In genomic region chr11:79338621-79339020, GRCm38 (mm10) we compare ENCODE assay signal across 9 mouse cellular contexts. TPM values are rescaled to one million over a fixed set of nuclear protein-coding genes. Genes with fewer than 3 reads are reported as not detected.
DNase-seq lines count a peak whose midpoint lies in the region; ATAC-seq and TF ChIP-seq lines count a peak whose summit lies in the region.
"Had no signal": no experiment of that assay in that cellular context is flagged by ENCODE, and none has a peak within 500 bp of the region (broad histone marks: within the 10 kb centered on the region; RNA-seq: fewer than 3 reads in every experiment).

No protein-coding gene starts in this region.

- H3K4me1 ChIP-seq in erythroblast, embryonic 14.5 days (ENCODE audit: control insufficient read depth), result peaks cover 22% of the 10 kb centered on the region
- peaks cover 18 to 21% of the 10 kb centered on the region in 2 experiments for H3K4me1 ChIP-seq in MEL (ENCODE audit: control insufficient read depth in 1 of 2, insufficient read depth in 2 of 2, low read length in 2 of 2)
- H3K4me1 ChIP-seq in heart, embryonic 12.5 days (replicated peaks), result peaks cover 29% of the 10 kb centered on the region
- peaks cover 4 to 10% of the 10 kb centered on the region in 2 experiments for H3K4me1 ChIP-seq in liver, embryonic 14.5 days (replicated peaks; ENCODE audit: control insufficient read depth in 2 of 2, insufficient read depth in 2 of 2, low read length in 1 of 2)

- no peak for TF ChIP-seq EP300 in MEL (IDR thresholded peaks at IDR 0.05; ENCODE audit: low read depth in 1 of 2, low read length in 2 of 2)
- no peak for TF ChIP-seq EP300 in liver, embryonic 14.5 days (IDR thresholded peaks at IDR 0.05; ENCODE audit: low read depth)

- peak; percentile 61 for DNase-seq in MEL (ENCODE audit: low read depth, low spot score)
- DNase-seq in liver, embryonic 14.5 days (ENCODE audit: low read depth in 3 of 3, low spot score in 3 of 3), result no peak
- DNase-seq in urinary bladder, postnatal 25 days (ENCODE audit: low spot score), result no peak
- DNase-seq in left cerebral cortex, adult 11 months (ENCODE audit: low spot score), result no peak
- no peak for DNase-seq in kidney, postnatal 4 days

- 39% methylated on average over 4 of the region's 4 CpGs for WGBS in heart, embryonic 12.5 days
- WGBS in liver, embryonic 14.5 days (ENCODE audit: insufficient replicate concordance), result 36% methylated on average over 4 of the region's 4 CpGs

- TF ChIP-seq CTCF in MEL (IDR thresholded peaks at IDR 0.05 in 2 of 3, conservative IDR thresholded peaks at IDR 0.05 in 1 of 3; ENCODE audit: control insufficient read depth in 1 of 3, insufficient read depth in 1 of 3, low read depth in 2 of 3, low read length in 3 of 3, poor library complexity in 1 of 3, severe bottlenecking in 1 of 3), result no peak
- TF ChIP-seq CTCF in liver, embryonic 14.5 days (IDR thresholded peaks at IDR 0.05; ENCODE audit: low read depth), result no peak

- peaks cover 5% of the 10 kb centered on the region for H3K9me3 ChIP-seq in erythroblast, embryonic 14.5 days (ENCODE audit: control insufficient read depth, low read length)
- H3K9me3 ChIP-seq in MEL (replicated peaks; ENCODE audit: insufficient read depth, low read length), result no peaks in the 10 kb centered on the region
- peaks cover 5% of the 10 kb centered on the region for H3K9me3 ChIP-seq in heart, embryonic 12.5 days (replicated peaks)
- no peaks in the 10 kb centered on the region for H3K9me3 ChIP-seq in liver, embryonic 14.5 days (ENCODE audit: control insufficient read depth, low read length)

- peak overlapping the region; percentile 86 for H3K4me2 ChIP-seq in heart, embryonic 12.5 days
- H3K4me2 ChIP-seq in liver, embryonic 14.5 days (ENCODE audit: low read depth), result peak overlapping the region; percentile 77

- TF ChIP-seq RAD21 in MEL (IDR thresholded peaks at IDR 0.05; ENCODE audit: low read depth, low read length), result no peak

- no peak overlapping the region for H3K27ac ChIP-seq in MEL (ENCODE audit: control insufficient read depth, low read depth, low read length)
- peak overlapping the region; percentile 88 for H3K27ac ChIP-seq in heart, embryonic 12.5 days (ENCODE audit: poor library complexity, severe bottlenecking)
- H3K27ac ChIP-seq in liver, embryonic 14.5 days, result no peak overlapping the region

- no peak for TF ChIP-seq POLR2A in MEL (IDR thresholded peaks at IDR 0.05; ENCODE audit: control insufficient read depth in 1 of 2, insufficient read depth in 1 of 2, low read depth in 1 of 2, low read length in 2 of 2, poor library complexity in 1 of 2)

- H3K79me2 ChIP-seq in MEL (ENCODE audit: control insufficient read depth, insufficient read depth, low read length, poor library complexity), result peaks cover 19% of the 10 kb centered on the region

- no peaks in the 10 kb centered on the region; the same call in 1 of the 2 replicates for H3K36me3 ChIP-seq in erythroblast, embryonic 14.5 days (ENCODE audit: control insufficient read depth)
- peaks cover 0 to 17% of the 10 kb centered on the region in 2 experiments; a peak in 2 of 4 replicates for H3K36me3 ChIP-seq in MEL (ENCODE audit: control insufficient read depth in 1 of 2, insufficient read depth in 2 of 2, low read length in 2 of 2)
- H3K36me3 ChIP-seq in heart, embryonic 12.5 days, result peaks cover 9% of the 10 kb centered on the region
- H3K36me3 ChIP-seq in liver, embryonic 14.5 days (replicated peaks; ENCODE audit: control insufficient read depth, insufficient read depth, low read depth), result no peaks in the 10 kb centered on the region

- peak overlapping the region; percentile 84 for H3K4me3 ChIP-seq in erythroblast, embryonic 14.5 days (replicated peaks)
- peak overlapping the region; percentile 90 to 95 for H3K4me3 ChIP-seq in MEL (ENCODE audit: control insufficient read depth in 1 of 2, insufficient read depth in 1 of 2, low read depth in 2 of 2, low read length in 2 of 2)
- peak overlapping the region; percentile 83 for H3K4me3 ChIP-seq in heart, embryonic 12.5 days
- H3K4me3 ChIP-seq in liver, embryonic 14.5 days (ENCODE audit: insufficient read depth in 1 of 2, low read depth in 2 of 2, low read length in 2 of 2), result peak overlapping the region; percentile 71 to 73; a peak in 3 of 4 replicates

- ATAC-seq in erythroblast, adult 5-6 weeks (replicated peaks; ENCODE audit: low FRiP score, poor library complexity, severe bottlenecking), result no peak
- ATAC-seq in heart, embryonic 12.5 days (ENCODE audit: insufficient number of reproducible peaks, low FRiP score), result no peak
- no peak for ATAC-seq in liver, embryonic 14.5 days (ENCODE audit: insufficient read depth)

- H3K9ac ChIP-seq in MEL (ENCODE audit: control insufficient read depth, low read depth, low read length, poor library complexity, severe bottlenecking), result peak overlapping the region; percentile 95
- peak overlapping the region; percentile 94 for H3K9ac ChIP-seq in heart, embryonic 12.5 days
- H3K9ac ChIP-seq in liver, embryonic 14.5 days (replicated peaks), result peak overlapping the region; percentile 68; the same call in 1 of the 2 replicates

- no peaks in the 10 kb centered on the region for H3K27me3 ChIP-seq in erythroblast, embryonic 14.5 days (ENCODE audit: control insufficient read depth)
- H3K27me3 ChIP-seq in MEL (ENCODE audit: control insufficient read depth in 1 of 2, insufficient read depth in 2 of 2, low read length in 2 of 2), result no peaks in the 10 kb centered on the region
- H3K27me3 ChIP-seq in heart, embryonic 12.5 days (replicated peaks), result no peaks in the 10 kb centered on the region
- no peaks in the 10 kb centered on the region for H3K27me3 ChIP-seq in liver, embryonic 14.5 days (ENCODE audit: control insufficient read depth, insufficient read depth, low read length)

TF ChIP-seq in MEL, 35 proteins besides CTCF, POLR2A, EP300 and RAD21:
- no peak for TF ChIP-seq ZNF384 (IDR thresholded peaks at IDR 0.05; ENCODE audit: low read depth, low read length)
- TF ChIP-seq HCFC1 (IDR thresholded peaks at IDR 0.05; ENCODE audit: low read depth, low read length), result no peak
- no peak for TF ChIP-seq ZMIZ1 (IDR thresholded peaks at IDR 0.05; ENCODE audit: low read depth, low read length)
- no peak for TF ChIP-seq CHD1 (IDR thresholded peaks at IDR 0.05; ENCODE audit: low read depth, low read length)
- no peak for TF ChIP-seq RCOR1 (IDR thresholded peaks at IDR 0.05; ENCODE audit: low read depth, low read length)
- no peak for TF ChIP-seq TCF12 (IDR thresholded peaks at IDR 0.05; ENCODE audit: low read depth, low read length)
- no peak for TF ChIP-seq ZKSCAN1 (IDR thresholded peaks at IDR 0.05; ENCODE audit: low read depth, low read length)
- no peak for TF ChIP-seq ETS1 (IDR thresholded peaks at IDR 0.05; ENCODE audit: low read depth, low read length)
- TF ChIP-seq NELFE (IDR thresholded peaks at IDR 0.05; ENCODE audit: low read depth, low read length), result no peak
- TF ChIP-seq TAL1 (IDR thresholded peaks at IDR 0.05; ENCODE audit: low read length), result no peak
- TF ChIP-seq SMC3 (IDR thresholded peaks at IDR 0.05; ENCODE audit: low read depth, low read length), result no peak
- TF ChIP-seq NRF1 (IDR thresholded peaks at IDR 0.05; ENCODE audit: insufficient read depth, low read depth, low read length, poor library complexity, severe bottlenecking), result no peak
- TF ChIP-seq JUND (IDR thresholded peaks at IDR 0.05; ENCODE audit: low read depth, low read length), result no peak
- no peak for TF ChIP-seq MYC (IDR thresholded peaks at IDR 0.05; ENCODE audit: low read depth, low read length)

RNA-seq across cellular contexts. Expression of gene Nf1, which starts 0.9 kb away (rescaled TPM):
- polyA plus RNA-seq in erythroblast, embryonic 14.5 days (2012), result 0.20 and 0.22 TPM in 2 replicates
- total RNA-seq in erythroblast, adult 5-6 weeks (2015; ENCODE audit: low replicate concordance), result 2.7 and 7.1 TPM in 2 replicates
- total RNA-seq in erythroblast, adult 5-6 weeks (2017; ENCODE audit: low replicate concordance), result 2.1 and 2.5 TPM in 2 replicates
- total RNA-seq in MEL (2012; rRNA removed), result 13.2 and 14.8 TPM in 2 replicates
- 100 to 1,000 TPM in 1 of 2 experiments, 10 to 100 TPM in 1; 20.3 to 108 TPM for polyA plus RNA-seq in MEL (2012; ENCODE audit: insufficient read depth in 1 of 2, insufficient read length in 2 of 2, low read depth in 1 of 2, low replicate concordance in 2 of 2, missing spikeins in 1 of 2)
- 5.6 and 6.6 TPM in 2 replicates for polyA plus RNA-seq in heart, embryonic 12.5 days (2016; fragmentation: Nextera tagmentation; extraction: Ambion mirVana)
- 2.0 and 2.3 TPM in 2 replicates for polyA plus RNA-seq in liver, embryonic 14.5 days (2012; rRNA removed)
- polyA plus RNA-seq in liver, embryonic 14.5 days (2014; fragmentation: Nextera tagmentation; extraction: Ambion mirVana), result 1.7 and 1.8 TPM in 2 replicates

RNA-seq across cellular contexts. Expression of gene Gm9964, which starts 41.9 kb away (rescaled TPM):
- polyA plus RNA-seq in erythroblast, embryonic 14.5 days (2012), result not detected in 2 replicates
- not detected in 2 replicates for total RNA-seq in erythroblast, adult 5-6 weeks (2015; ENCODE audit: low replicate concordance)
- total RNA-seq in erythroblast, adult 5-6 weeks (2017; ENCODE audit: low replicate concordance), result not detected in 2 replicates
- not detected in 2 replicates for total RNA-seq in MEL (2012; rRNA removed)
- polyA plus RNA-seq in MEL (2012; ENCODE audit: insufficient read depth in 1 of 2, insufficient read length in 2 of 2, low read depth in 1 of 2, low replicate concordance in 2 of 2, missing spikeins in 1 of 2), result not detected
- not detected in 2 replicates for polyA plus RNA-seq in heart, embryonic 12.5 days (2016; fragmentation: Nextera tagmentation; extraction: Ambion mirVana)
- polyA plus RNA-seq in liver, embryonic 14.5 days (2012; rRNA removed), result not detected in 2 replicates
- not detected in 2 replicates for polyA plus RNA-seq in liver, embryonic 14.5 days (2014; fragmentation: Nextera tagmentation; extraction: Ambion mirVana)
- polyA plus RNA-seq: gonadal fat pad, adult 2 months had no signal
